In genomic region chr4:115097146-115097496, GRCm38 (mm10) we compare ENCODE assay signal across 8 mouse cellular contexts. TPM values are rescaled to one million over a fixed set of nuclear protein-coding genes. Genes with fewer than 3 reads are reported as not detected.
DNase-seq lines count a peak whose midpoint lies in the region; ATAC-seq and TF ChIP-seq lines count a peak whose summit lies in the region.

No protein-coding gene starts in this region.

- H3K4me1 ChIP-seq in bone marrow macrophage, adult 2 months (ENCODE audit: control insufficient read depth, insufficient read depth, low read length) = peaks cover 18% of the 10 kb centered on the region
- H3K4me1 ChIP-seq in heart, embryonic 15.5 days (replicated peaks) = peaks cover 20% of the 10 kb centered on the region
- peaks cover 19% of the 10 kb centered on the region for H3K4me1 ChIP-seq in midbrain, embryonic 10.5 days

- no peak overlapping the region for H3K9ac ChIP-seq in heart, embryonic 15.5 days

- peak overlapping the region; percentile 50 for H3K4me3 ChIP-seq in bone marrow macrophage, adult 2 months (ENCODE audit: insufficient read depth, low read length)
- peak overlapping the region; percentile 24 for H3K4me3 ChIP-seq in heart, embryonic 15.5 days
- peak overlapping the region; percentile 31 for H3K4me3 ChIP-seq in midbrain, embryonic 10.5 days

- H3K27me3 ChIP-seq in heart, embryonic 15.5 days = peaks cover 38% of the 10 kb centered on the region
- peaks cover 58% of the 10 kb centered on the region for H3K27me3 ChIP-seq in midbrain, embryonic 10.5 days (ENCODE audit: low read depth, poor library complexity, severe bottlenecking)

- DNase-seq in cerebellum, postnatal 10 days = peak; percentile 59 to 61
- DNase-seq in cerebellum, adult 9-11 months = no peak
- DNase-seq in kidney, postnatal 4 days = peak; percentile 66 to 75
- DNase-seq in midbrain, embryonic 10.5 days (ENCODE audit: low spot score) = peak; percentile 41
- DNase-seq in Muller cell, postnatal 12 days (ENCODE audit: inconsistent ontology term) = no peak
- no peak for DNase-seq in natural killer cell, adult 2 months (ENCODE audit: low spot score in 2 of 2)

- peak; percentile 74 for TF ChIP-seq CTCF in bone marrow macrophage, adult 2 months (IDR thresholded peaks at IDR 0.05; ENCODE audit: low read depth, low read length)

- no peak for ATAC-seq in heart, embryonic 15.5 days (replicated peaks; ENCODE audit: insufficient number of reproducible peaks, insufficient read depth, low FRiP score, low read depth)

- H3K36me3 ChIP-seq in heart, embryonic 15.5 days = no peaks in the 10 kb centered on the region
- no peaks in the 10 kb centered on the region for H3K36me3 ChIP-seq in midbrain, embryonic 10.5 days

- no peaks in the 10 kb centered on the region for H3K9me3 ChIP-seq in heart, embryonic 15.5 days (replicated peaks)
- H3K9me3 ChIP-seq in midbrain, embryonic 10.5 days (replicated peaks) = no peaks in the 10 kb centered on the region

- WGBS in heart, embryonic 15.5 days = 1% methylated on average over 6 of the region's 6 CpGs
- under 1% methylated on average over 6 of the region's 6 CpGs for WGBS in midbrain, embryonic 10.5 days

- peak overlapping the region; percentile 96 for H3K4me2 ChIP-seq in heart, embryonic 15.5 days

- H3K27ac ChIP-seq in bone marrow macrophage, adult 2 months (ENCODE audit: insufficient read depth, low read depth, low read length) = peak overlapping the region; percentile 85
- no peak overlapping the region for H3K27ac ChIP-seq in heart, embryonic 15.5 days
- no peak overlapping the region for H3K27ac ChIP-seq in midbrain, embryonic 10.5 days (replicated peaks)

- TF ChIP-seq POLR2A in bone marrow macrophage, adult 2 months (IDR thresholded peaks at IDR 0.05; ENCODE audit: borderline replicate concordance, low read depth, low read length) = no peak

RNA-seq across cellular contexts. Expression of gene Pdzk1ip1, which starts 8.6 kb away (rescaled TPM):
- 1.5 and 2.0 TPM in 2 replicates for polyA plus RNA-seq in bone marrow macrophage, adult 2 months (2012; ENCODE audit: insufficient read depth, insufficient read length, missing spikeins)
- 3.3 and 4.7 TPM in 2 replicates for polyA plus RNA-seq in heart, embryonic 15.5 days (2015; fragmentation: Nextera tagmentation; extraction: Ambion mirVana)
- 7.9 and 9.5 TPM in 2 replicates for polyA plus RNA-seq in midbrain, embryonic 10.5 days (2016; fragmentation: Nextera tagmentation; extraction: Ambion mirVana)

RNA-seq across cellular contexts. Expression of gene Cyp4x1, which starts 37.0 kb away (rescaled TPM):
- polyA plus RNA-seq in bone marrow macrophage, adult 2 months (2012; ENCODE audit: insufficient read depth, insufficient read length, missing spikeins) = not detected in 2 replicates
- 0.16 TPM in 1 of 2 replicates, not detected in the other for polyA plus RNA-seq in heart, embryonic 15.5 days (2015; fragmentation: Nextera tagmentation; extraction: Ambion mirVana)
- 0.51 and 0.71 TPM in 2 replicates for polyA plus RNA-seq in midbrain, embryonic 10.5 days (2016; fragmentation: Nextera tagmentation; extraction: Ambion mirVana)

RNA-seq across cellular contexts. Expression of gene Tal1, which starts 40.9 kb away (rescaled TPM):
- 4.1 and 4.4 TPM in 2 replicates for polyA plus RNA-seq in bone marrow macrophage, adult 2 months (2012; ENCODE audit: insufficient read depth, insufficient read length, missing spikeins)
- 1.1 and 1.5 TPM in 2 replicates for polyA plus RNA-seq in heart, embryonic 15.5 days (2015; fragmentation: Nextera tagmentation; extraction: Ambion mirVana)
- 2.7 and 5.2 TPM in 2 replicates for polyA plus RNA-seq in midbrain, embryonic 10.5 days (2016; fragmentation: Nextera tagmentation; extraction: Ambion mirVana)

Comparison
In these comparisons a context has a peak if more than half of its experiments do, and no peak if none do; other contexts are left out.
1. DNase-seq: peak in cerebellum, postnatal 10 days (2 of 2), kidney, postnatal 4 days (2 of 2) and midbrain, embryonic 10.5 days (single experiment); none in cerebellum, adult 9-11 months (single experiment), Muller cell, postnatal 12 days (single experiment) and natural killer cell, adult 2 months (0 of 2).
2. Peak in every context shown above with its lines, with median percentiles within 50 percentile points of each other: H3K4me3 ChIP-seq.